Mouse (Mus musculus) intestine, embryonic 15.5 days (tissue): ENCODE results near the gene Gripap1. TPM values are rescaled to one million over a fixed set of nuclear protein-coding genes. Genes with fewer than 3 reads are reported as not detected.
A peak's percentile ranks its signal among the peaks of the same experiment; 100 is the strongest.
"Not testable (repeated sequence)": the region's sequence is repeated elsewhere in the genome, so short reads cannot be mapped to it uniquely, and the experiment has no call there.

Source experiments
- ATAC-seq: fragments of 200-750 bp; cut with Nextera tagmentation; 2 replicates; pipeline ENCODE4 v1.8.0; 2017; ENCODE audit warnings: moderate TSS enrichment, moderate library complexity
- H3K27ac ChIP-seq: fragments of 300-500 bp; sonication (generic); 2 replicates; pipeline ENCODE4 v1.5.1; 2015; ENCODE audit warnings: mild to moderate bottlenecking, inconsistent platforms
- H3K27me3 ChIP-seq: fragments of 300-500 bp; sonication (generic); replicated peaks from 2 replicates; pipeline ENCODE4 v1.6.1; 2015; ENCODE audit warnings: inconsistent platforms
- H3K36me3 ChIP-seq: fragments of 300-500 bp; sonication (generic); 2 replicates; pipeline ENCODE4 v1.6.1; 2015; ENCODE audit warnings: inconsistent platforms
- H3K4me1 ChIP-seq: fragments of 300-500 bp; sonication (generic); replicated peaks from 2 replicates; pipeline ENCODE4 v1.6.1; 2015; ENCODE audit warnings: inconsistent platforms
- H3K4me2 ChIP-seq: fragments of 300-500 bp; sonication (generic); replicated peaks from 2 replicates; pipeline ENCODE4 v1.6.1; 2015; ENCODE audit warnings: mild to moderate bottlenecking, inconsistent platforms
- H3K4me3 ChIP-seq: fragments of 300-500 bp; sonication (generic); replicated peaks from 2 replicates; pipeline ENCODE4 v1.5.1; 2015; ENCODE audit warnings: inconsistent platforms
- H3K9ac ChIP-seq: fragments of 300-500 bp; sonication (generic); 2 replicates; pipeline ENCODE4 v1.6.1; 2015; ENCODE audit warnings: inconsistent platforms
- H3K9me3 ChIP-seq: fragments of 300-500 bp; sonication (generic); 2 replicates; pipeline ENCODE4 v1.6.1; 2016; ENCODE audit warnings: inconsistent platforms
- WGBS: fragments of 180-500 bp; shearing (Covaris S2); methylation state at CpG from one replicate; pipeline ENCODE4 v1.1.7; 2015; 5-methylcytosine and 5-hydroxymethylcytosine counted together
- polyA plus RNA-seq: library from polyadenylated mRNA; unstranded; fragments of >200 nt; fragmentation: Nextera tagmentation; extraction: Ambion mirVana; gene quantifications from 2 replicates; pipeline ENCODE4 v1.2.1, GENCODE M21; 2015

The Gripap1 gene
- polyA plus RNA-seq, 1 experiment from 2014 or later, result 35.4 TPM

GRCm38 (mm10) chrX:7793361-7793760 lies 3.8 kb downstream of the Gripap1 start:
- H3K27ac ChIP-seq, result no peak overlapping the region
- H3K9ac ChIP-seq, result no peak overlapping the region
- no peak for ATAC-seq
- H3K4me3 ChIP-seq, result no peak overlapping the region
- no peaks in the 10 kb centered on the region for H3K9me3 ChIP-seq
- no peaks in the 10 kb centered on the region for H3K27me3 ChIP-seq
- no peaks in the 10 kb centered on the region for H3K36me3 ChIP-seq
- 51% methylated on average over 3 of the region's 3 CpGs for WGBS
- H3K4me2 ChIP-seq, result no peak overlapping the region
- H3K4me1 ChIP-seq, result no peaks in the 10 kb centered on the region

- Histone ChIP-seq H3K27ac (no peak overlapping the region), H3K9me3 (no peaks in the 10 kb centered on the region), H3K36me3 (no peaks in the 10 kb centered on the region), H3K4me2 (no peak overlapping the region), H3K27me3 (no peaks in the 10 kb centered on the region), H3K4me3 (no peak overlapping the region), H3K4me1 (no peaks in the 10 kb centered on the region), H3K9ac (no peak overlapping the region)
- 27% methylated on average over 7 of the region's 7 CpGs for whole genome bisulfite sequencing
- no peak for ATAC-seq
These were observed 5.5 kb downstream of the Gripap1 start for GRCm38 (mm10) chrX:7795016-7795415.

- H3K4me1 ChIP-seq, result no peaks in the 10 kb centered on the region
- 73% methylated on average over 3 of the region's 3 CpGs for WGBS
- H3K4me2 ChIP-seq, result no peak overlapping the region
- H3K9ac ChIP-seq, result no peak overlapping the region
- H3K27me3 ChIP-seq, result no peaks in the 10 kb centered on the region
- no peak overlapping the region for H3K4me3 ChIP-seq
- H3K36me3 ChIP-seq, result no peaks in the 10 kb centered on the region
- H3K9me3 ChIP-seq, result no peaks in the 10 kb centered on the region
- peak; percentile 63 for ATAC-seq
- no peak overlapping the region for H3K27ac ChIP-seq
These were observed 7.8 kb downstream of the Gripap1 start for GRCm38 (mm10) chrX:7797327-7797726.

- 83% methylated on average over 2 of the region's 2 CpGs for WGBS
- H3K9me3 ChIP-seq, H3K27me3 ChIP-seq, H3K36me3 ChIP-seq, H3K9ac ChIP-seq, H3K4me2 ChIP-seq, H3K27ac ChIP-seq, H3K4me3 ChIP-seq, ATAC-seq, H3K4me1 ChIP-seq: not testable (repeated sequence)
These were observed 12.6 kb downstream of the Gripap1 start for GRCm38 (mm10) chrX:7802157-7802556.

- not testable (repeated sequence) for H3K4me1 ChIP-seq, H3K27ac ChIP-seq, H3K27me3 ChIP-seq, H3K9ac ChIP-seq, ATAC-seq, H3K36me3 ChIP-seq, H3K9me3 ChIP-seq, H3K4me3 ChIP-seq, H3K4me2 ChIP-seq
- 54% methylated on average over 8 of the region's 8 CpGs for WGBS
These were observed 25.5 kb downstream of the Gripap1 start for GRCm38 (mm10) chrX:7815016-7815415.

GRCm38 (mm10) chrX:7821865-7822779 lies 32.6 kb downstream of the Gripap1 start, which contains the start of gene Kcnd1:
Gene Kcnd1 (plus strand): TSS chrX:7822289.
- H3K27me3 ChIP-seq, result no peaks in the 10 kb centered on the region
- H3K9me3 ChIP-seq, result no peaks in the 10 kb centered on the region
- peak within 1 kb of the TSS; percentile 69 for H3K4me2 ChIP-seq
- H3K4me1 ChIP-seq, result no peaks in the 10 kb centered on the region
- 15% methylated on average over 21 of the region's 24 CpGs for WGBS
- H3K27ac ChIP-seq, result no peak within 1 kb of the TSS
- H3K36me3 ChIP-seq, result no peaks in the 10 kb centered on the region
- H3K9ac ChIP-seq, result peak within 1 kb of the TSS; percentile 47
- peak; percentile 84 for ATAC-seq
- peak within 1 kb of the TSS; percentile 34 for H3K4me3 ChIP-seq

GRCm38 (mm10) chrX:7837146-7837545 lies 47.6 kb downstream of the Gripap1 start:
- Histone ChIP-seq H3K9me3 (no peaks in the 10 kb centered on the region), H3K4me1 (no peaks in the 10 kb centered on the region), H3K27ac (no peak overlapping the region), H3K27me3 (no peaks in the 10 kb centered on the region), H3K4me2 (no peak overlapping the region), H3K36me3 (no peaks in the 10 kb centered on the region), H3K4me3 (no peak overlapping the region), H3K9ac (no peak overlapping the region)
- 95% methylated on average over 1 of the region's 1 CpGs for WGBS
- no peak for ATAC-seq

- Histone ChIP-seq H3K4me2 (peak overlapping the region; percentile 47), H3K4me1 (no peaks in the 10 kb centered on the region), H3K9ac (no peak overlapping the region), H3K36me3 (no peaks in the 10 kb centered on the region), H3K9me3 (no peaks in the 10 kb centered on the region), H3K4me3 (peak overlapping the region; percentile 67), H3K27me3 (no peaks in the 10 kb centered on the region), H3K27ac (peak overlapping the region; percentile 54; the same call in 1 of the 2 replicates)
- no peak for ATAC-seq
- WGBS, result 21% methylated on average over 7 of the region's 7 CpGs
These were observed 51.2 kb downstream of the Gripap1 start for GRCm38 (mm10) chrX:7840842-7841162.

GRCm38 (mm10) chrX:7841163-7842162 lies 51.9 kb downstream of the Gripap1 start, which contains the start of gene Otud5:
Gene Otud5 (plus strand): TSS chrX:7841364.
- Histone ChIP-seq H3K36me3 (no peaks in the 10 kb centered on the region), H3K27ac (peak within 1 kb of the TSS; percentile 90), H3K4me2 (peak within 1 kb of the TSS; percentile 62), H3K4me1 (no peaks in the 10 kb centered on the region), H3K9ac (peak within 1 kb of the TSS; percentile 71), H3K4me3 (peak within 1 kb of the TSS; percentile 67), H3K9me3 (no peaks in the 10 kb centered on the region), H3K27me3 (no peaks in the 10 kb centered on the region)
- peak; percentile 98 for ATAC-seq
- WGBS, result 17% methylated on average over 74 of the region's 74 CpGs

GRCm38 (mm10) chrX:7842318-7842717 lies 52.8 kb downstream of the Gripap1 start:
- H3K36me3 ChIP-seq, result no peaks in the 10 kb centered on the region

GRCm38 (mm10) chrX:7847845-7848244 lies 58.3 kb downstream of the Gripap1 start:
- Histone ChIP-seq H3K4me3 (no peak overlapping the region), H3K9me3 (no peaks in the 10 kb centered on the region), H3K36me3 (no peaks in the 10 kb centered on the region), H3K4me1 (no peaks in the 10 kb centered on the region), H3K9ac (no peak overlapping the region), H3K4me2 (no peak overlapping the region), H3K27ac (no peak overlapping the region), H3K27me3 (no peaks in the 10 kb centered on the region)
- 78% methylated on average over 2 of the region's 2 CpGs for WGBS
- no peak for ATAC-seq

More at GRCm38 (mm10) chrX:7842318-7842717, 52.8 kb downstream of the Gripap1 start:
- Histone ChIP-seq H3K4me1 (no peaks in the 10 kb centered on the region), H3K27ac (peak overlapping the region; percentile 88), H3K9me3 (no peaks in the 10 kb centered on the region), H3K4me2 (peak overlapping the region; percentile 62), H3K4me3 (peak overlapping the region; percentile 67), H3K27me3 (no peaks in the 10 kb centered on the region), H3K9ac (peak overlapping the region; percentile 71)
- 16% methylated on average over 41 of the region's 42 CpGs for WGBS
- no peak for ATAC-seq

GRCm38 (mm10) chrX:7854578-7854977 lies 65.0 kb downstream of the Gripap1 start:
- Histone ChIP-seq H3K4me1 (no peaks in the 10 kb centered on the region), H3K36me3 (no peaks in the 10 kb centered on the region), H3K27me3 (no peaks in the 10 kb centered on the region), H3K9me3 (no peaks in the 10 kb centered on the region), H3K9ac (no peak overlapping the region), H3K4me2 (no peak overlapping the region), H3K4me3 (no peak overlapping the region), H3K27ac (no peak overlapping the region)
- WGBS, result 42% methylated on average over 2 of the region's 2 CpGs
- no peak for ATAC-seq
